Mouse (Mus musculus) hindbrain, embryonic 16.5 days (tissue): ENCODE measurements around the gene Etfa. TPM values are rescaled to one million over a fixed set of nuclear protein-coding genes. Genes with fewer than 3 reads are reported as not detected.
A peak's percentile ranks its signal among the peaks of the same experiment; 100 is the strongest.

ENCODE experiments used
- ATAC-seq: fragments of 200-750 bp; cut with Nextera tagmentation; 2 replicates; pipeline ENCODE4 v1.8.0; 2017; ENCODE audit warnings: moderate TSS enrichment, moderate library complexity
- H3K27ac ChIP-seq: fragments of 300-500 bp; sonication (generic); 2 replicates; pipeline ENCODE4 v1.5.1; 2014; ENCODE audit warnings: low read depth, mild to moderate bottlenecking, control low read depth, low read length, moderate library complexity
- H3K27me3 ChIP-seq: fragments of 300-500 bp; sonication (generic); replicated peaks from 2 replicates; pipeline ENCODE4 v1.6.1; 2014; ENCODE audit warnings: low read length; ENCODE audit not compliant: control insufficient read depth, insufficient read depth
- H3K36me3 ChIP-seq: fragments of 300-500 bp; sonication (generic); 2 replicates; pipeline ENCODE4 v1.6.1; 2014; ENCODE audit warnings: mild to moderate bottlenecking, low read length, moderate library complexity, mixed read lengths; ENCODE audit not compliant: control insufficient read depth, insufficient read depth
- H3K4me1 ChIP-seq: fragments of 300-500 bp; sonication (generic); 2 replicates; pipeline ENCODE4 v1.6.1; 2014; ENCODE audit warnings: low read depth, low read length; ENCODE audit not compliant: control insufficient read depth, insufficient read depth
- H3K4me2 ChIP-seq: fragments of 300-500 bp; sonication (generic); 2 replicates; pipeline ENCODE4 v1.6.1; 2014; ENCODE audit warnings: mild to moderate bottlenecking, low read length, control low read depth, moderate library complexity
- H3K4me3 ChIP-seq: fragments of 300-500 bp; sonication (generic); 2 replicates; pipeline ENCODE4 v1.5.1; 2014; ENCODE audit warnings: mild to moderate bottlenecking, low read length, control low read depth, moderate library complexity
- H3K9ac ChIP-seq: fragments of 300-500 bp; sonication (generic); 2 replicates; pipeline ENCODE4 v1.6.1; 2014; ENCODE audit warnings: low read depth, mild to moderate bottlenecking, control low read depth, low read length, moderate library complexity
- H3K9me3 ChIP-seq: fragments of 300-500 bp; sonication (generic); 2 replicates; pipeline ENCODE4 v1.6.1; 2014; ENCODE audit warnings: mild to moderate bottlenecking, low read length, moderate library complexity; ENCODE audit not compliant: control insufficient read depth
- WGBS: fragments of 180-500 bp; shearing (Covaris S2); extraction: QIAGEN DNeasy Blood & Tissue Kit; methylation state at CpG from one replicate; pipeline ENCODE4 v1.1.7; 2014; 5-methylcytosine and 5-hydroxymethylcytosine counted together
- polyA plus RNA-seq: library from polyadenylated mRNA; unstranded; fragments of >200 nt; fragmentation: Nextera tagmentation; extraction: Ambion mirVana; gene quantifications from 2 replicates; pipeline ENCODE4 v1.2.1, GENCODE M21; 2015

Etfa gene
- polyA plus RNA-seq, 1 experiment from 2014 or later: 111 TPM

DNA sequence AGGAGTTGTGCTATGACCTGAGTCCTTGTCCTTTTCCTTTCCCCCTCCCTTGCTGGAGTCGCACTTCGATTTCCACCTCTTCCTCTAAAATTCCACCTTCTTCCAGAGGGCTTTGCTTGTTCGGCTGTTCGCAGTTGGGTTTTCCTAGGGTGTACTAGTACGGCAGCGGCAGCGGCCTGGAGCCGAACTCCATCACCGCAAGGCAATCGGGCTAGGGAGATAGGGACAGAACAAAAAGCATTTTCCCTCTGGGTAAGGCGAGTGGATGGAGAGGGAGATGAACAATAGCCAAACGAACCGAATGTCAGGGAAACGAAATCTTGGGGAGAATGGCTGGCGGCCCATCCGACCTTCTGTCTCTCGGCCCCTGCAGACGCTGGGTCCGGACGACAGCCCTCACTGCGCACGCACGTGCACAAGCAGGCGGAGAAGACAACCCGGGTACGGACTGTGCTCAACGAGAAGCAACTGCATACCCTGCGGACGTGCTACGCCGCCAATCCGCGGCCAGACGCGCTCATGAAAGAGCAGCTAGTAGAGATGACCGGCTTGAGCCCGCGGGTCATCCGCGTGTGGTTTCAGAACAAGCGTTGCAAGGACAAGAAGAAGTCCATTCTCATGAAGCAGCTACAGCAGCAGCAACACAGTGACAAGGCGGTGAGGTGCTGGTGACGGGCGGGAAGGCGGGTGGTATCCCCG lies 31.8 kb upstream of the Etfa start:
- no peak overlapping the region for H3K27ac ChIP-seq
- ATAC-seq: no peak
- H3K4me1 ChIP-seq: peaks cover 20% of the 10 kb centered on the region
- under 1% methylated on average over 46 of the region's 46 CpGs for WGBS
- peaks cover 54% of the 10 kb centered on the region for H3K27me3 ChIP-seq
- no peaks in the 10 kb centered on the region for H3K36me3 ChIP-seq
- H3K4me3 ChIP-seq: no peak overlapping the region
- peak overlapping the region; percentile 4; the same call in 1 of the 2 replicates for H3K4me2 ChIP-seq
- H3K9ac ChIP-seq: no peak overlapping the region
- no peaks in the 10 kb centered on the region for H3K9me3 ChIP-seq

DNA sequence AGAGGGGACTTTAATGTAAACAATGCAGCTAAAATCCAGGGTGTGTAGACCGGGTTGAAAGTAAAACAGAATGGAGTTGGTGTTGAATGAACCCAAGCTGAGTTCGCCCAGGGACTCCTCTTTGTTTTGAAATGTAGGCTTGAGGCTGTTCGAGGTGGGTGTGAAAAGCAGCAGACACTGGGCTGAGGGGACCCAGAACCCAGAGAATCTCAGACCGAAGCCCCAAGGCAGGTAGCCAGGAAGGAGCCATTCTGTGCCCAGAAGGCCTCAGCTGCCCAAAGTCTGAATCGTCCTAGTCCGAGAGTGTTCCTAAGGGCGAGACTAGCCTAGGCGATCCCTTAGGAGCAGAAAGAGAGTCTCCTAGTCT lies 31.3 kb upstream of the Etfa start:
- Histone ChIP-seq H3K4me2 (no peak overlapping the region), H3K27me3 (peaks cover 54% of the 10 kb centered on the region), H3K4me1 (peaks cover 20% of the 10 kb centered on the region), H3K27ac (no peak overlapping the region), H3K4me3 (no peak overlapping the region), H3K9me3 (no peaks in the 10 kb centered on the region), H3K9ac (no peak overlapping the region), H3K36me3 (no peaks in the 10 kb centered on the region)
- 7% methylated on average over 8 of the region's 8 CpGs for WGBS
- ATAC-seq: no peak

DNA sequence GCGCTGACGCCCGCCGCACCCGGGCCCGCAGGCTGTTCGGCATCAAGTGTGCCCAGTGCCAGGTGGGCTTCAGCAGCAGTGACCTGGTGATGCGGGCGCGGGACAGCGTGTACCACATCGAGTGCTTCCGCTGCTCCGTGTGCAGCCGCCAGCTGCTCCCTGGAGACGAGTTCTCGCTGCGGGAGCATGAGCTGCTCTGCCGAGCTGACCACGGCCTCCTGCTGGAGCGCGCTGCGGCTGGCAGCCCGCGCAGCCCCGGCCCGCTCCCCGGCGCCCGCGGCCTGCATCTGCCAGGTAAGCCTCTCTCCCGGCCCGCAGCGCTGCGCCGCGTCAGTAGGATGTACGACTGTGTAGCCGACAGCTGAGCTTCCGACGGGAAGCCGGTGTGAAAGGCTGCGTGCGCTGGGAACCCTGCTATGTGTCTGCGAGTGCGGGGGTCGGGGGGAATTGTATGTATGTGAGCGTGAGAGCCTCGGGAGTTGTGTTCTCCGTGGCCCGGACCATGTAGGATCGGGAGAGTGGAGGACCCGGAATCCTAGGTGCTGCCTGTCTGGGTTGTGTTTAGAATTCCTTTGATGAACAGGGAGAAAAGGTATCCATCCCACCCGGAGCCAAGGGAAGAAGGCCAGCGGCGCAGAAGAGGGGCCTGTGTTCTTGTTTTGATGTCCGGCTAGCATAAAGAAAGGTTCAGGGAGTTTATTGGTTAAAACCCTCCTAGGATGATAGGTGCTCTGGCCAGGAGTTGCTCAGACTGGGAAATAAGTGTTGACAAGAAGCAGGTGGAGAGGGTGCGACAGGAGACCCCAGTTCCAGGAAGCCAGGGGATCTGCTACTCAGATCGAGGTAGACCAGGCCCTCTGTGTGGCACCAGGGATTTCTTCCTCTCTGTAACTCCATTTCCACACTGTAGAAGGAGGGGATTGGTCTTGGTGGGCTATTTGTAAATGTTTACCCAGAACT lies 30.6 kb upstream of the Etfa start:
- WGBS: 1% methylated on average over 59 of the region's 59 CpGs
- peaks cover 53% of the 10 kb centered on the region for H3K27me3 ChIP-seq
- peak overlapping the region; percentile 43 for H3K4me2 ChIP-seq
- peak overlapping the region; percentile 21; the same call in 1 of the 2 replicates for H3K4me3 ChIP-seq
- no peak for ATAC-seq
- no peaks in the 10 kb centered on the region for H3K9me3 ChIP-seq
- no peak overlapping the region; the same call in 1 of the 2 replicates for H3K9ac ChIP-seq
- H3K4me1 ChIP-seq: peaks cover 20% of the 10 kb centered on the region
- H3K27ac ChIP-seq: no peak overlapping the region
- no peaks in the 10 kb centered on the region for H3K36me3 ChIP-seq

DNA sequence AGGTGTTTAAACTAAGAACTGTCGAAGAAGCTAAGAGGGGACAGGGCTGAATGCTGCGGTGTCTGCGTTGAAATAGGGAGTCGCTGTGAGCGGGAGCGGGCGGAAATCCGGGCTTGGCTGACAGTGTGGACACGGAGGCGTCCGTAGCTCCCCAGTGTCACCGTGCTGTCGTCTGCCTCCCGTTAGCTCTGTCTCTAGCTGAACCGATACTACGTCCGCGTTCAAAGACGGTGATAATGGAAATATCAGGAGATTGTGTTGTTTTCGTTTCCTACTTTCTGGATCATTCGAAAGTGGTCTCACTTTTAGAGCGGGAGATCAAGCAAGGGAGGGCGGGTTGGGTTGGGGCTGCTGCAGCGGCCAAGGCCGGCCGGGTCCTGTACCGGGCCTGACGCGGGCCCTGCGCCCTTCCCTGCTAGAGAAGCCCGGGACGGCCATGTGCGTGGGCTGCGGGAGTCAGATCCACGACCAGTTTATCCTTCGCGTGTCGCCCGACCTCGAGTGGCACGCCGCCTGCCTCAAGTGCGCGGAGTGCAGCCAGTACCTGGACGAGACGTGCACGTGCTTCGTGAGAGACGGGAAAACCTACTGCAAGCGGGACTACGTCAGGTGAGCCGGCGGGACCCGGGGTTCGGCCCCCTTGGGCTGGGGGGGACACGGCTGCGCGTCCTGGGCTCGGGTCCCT lies 29.8 kb upstream of the Etfa start:
- Histone ChIP-seq H3K4me2 (peak overlapping the region; percentile 43), H3K4me3 (peak overlapping the region; percentile 21), H3K4me1 (peaks cover 20% of the 10 kb centered on the region), H3K27me3 (peaks cover 57% of the 10 kb centered on the region), H3K9ac (no peak overlapping the region), H3K27ac (no peak overlapping the region), H3K36me3 (no peaks in the 10 kb centered on the region), H3K9me3 (no peaks in the 10 kb centered on the region)
- ATAC-seq: no peak
- 1% methylated on average over 54 of the region's 59 CpGs for WGBS

DNA sequence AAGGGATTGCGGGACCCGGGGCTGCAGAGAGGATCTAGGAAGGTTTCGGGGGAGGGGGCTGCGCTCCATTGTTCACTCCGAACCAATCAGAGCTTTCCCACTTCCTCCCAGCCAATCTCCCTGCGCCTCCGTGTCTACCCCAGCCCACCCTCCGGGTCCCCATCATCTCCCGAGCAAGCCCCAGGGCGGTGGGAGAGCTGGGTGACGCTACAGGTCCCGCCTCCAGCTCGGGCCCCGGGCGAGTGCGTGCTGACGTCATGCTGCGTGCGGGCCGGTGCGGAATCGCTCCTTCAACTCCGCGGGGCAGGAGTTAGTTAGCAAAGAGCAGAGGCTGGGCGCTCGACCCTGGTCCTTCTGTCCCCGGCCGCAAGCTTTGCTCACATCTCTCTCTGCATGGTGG lies 28.8 kb upstream of the Etfa start:
- H3K4me3 ChIP-seq: peak overlapping the region; percentile 39
- ATAC-seq: peak; percentile 86
- H3K27me3 ChIP-seq: peaks cover 53% of the 10 kb centered on the region
- under 1% methylated on average over 28 of the region's 28 CpGs for WGBS
- no peak overlapping the region for H3K27ac ChIP-seq
- H3K4me2 ChIP-seq: peak overlapping the region; percentile 61
- no peaks in the 10 kb centered on the region for H3K36me3 ChIP-seq
- H3K9me3 ChIP-seq: no peaks in the 10 kb centered on the region
- H3K4me1 ChIP-seq: peaks cover 15% of the 10 kb centered on the region
- 0 out of 2 replicates have a peak overlapping the region, but pooled peaks have one; percentile 4 for H3K9ac ChIP-seq

DNA sequence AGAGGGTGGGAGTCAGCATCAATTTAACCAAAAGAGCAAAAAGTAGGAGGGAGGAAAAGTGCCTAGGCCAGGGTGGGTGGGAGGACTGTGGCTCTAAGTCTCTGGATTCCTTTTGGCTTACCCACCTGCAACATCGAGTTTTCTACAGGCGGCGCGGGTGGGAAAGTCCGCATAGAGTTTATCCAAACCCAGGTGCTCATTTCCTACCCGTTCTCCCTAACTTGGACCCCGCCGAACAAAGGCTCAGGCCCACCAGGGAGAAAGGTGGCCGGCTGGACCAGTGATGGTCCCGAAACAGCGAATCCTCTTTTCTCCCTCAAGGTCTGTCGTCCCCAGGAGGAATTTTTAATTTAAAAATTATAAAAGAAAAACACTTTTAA lies 28.3 kb upstream of the Etfa start:
- no peak for ATAC-seq
- no peaks in the 10 kb centered on the region for H3K36me3 ChIP-seq
- H3K9ac ChIP-seq: no peak overlapping the region
- H3K9me3 ChIP-seq: no peaks in the 10 kb centered on the region
- H3K4me1 ChIP-seq: peaks cover 13% of the 10 kb centered on the region
- WGBS: 2% methylated on average over 12 of the region's 12 CpGs
- peak overlapping the region; percentile 39 for H3K4me3 ChIP-seq
- peak overlapping the region; percentile 61 for H3K4me2 ChIP-seq
- H3K27ac ChIP-seq: no peak overlapping the region
- peaks cover 51% of the 10 kb centered on the region for H3K27me3 ChIP-seq

DNA sequence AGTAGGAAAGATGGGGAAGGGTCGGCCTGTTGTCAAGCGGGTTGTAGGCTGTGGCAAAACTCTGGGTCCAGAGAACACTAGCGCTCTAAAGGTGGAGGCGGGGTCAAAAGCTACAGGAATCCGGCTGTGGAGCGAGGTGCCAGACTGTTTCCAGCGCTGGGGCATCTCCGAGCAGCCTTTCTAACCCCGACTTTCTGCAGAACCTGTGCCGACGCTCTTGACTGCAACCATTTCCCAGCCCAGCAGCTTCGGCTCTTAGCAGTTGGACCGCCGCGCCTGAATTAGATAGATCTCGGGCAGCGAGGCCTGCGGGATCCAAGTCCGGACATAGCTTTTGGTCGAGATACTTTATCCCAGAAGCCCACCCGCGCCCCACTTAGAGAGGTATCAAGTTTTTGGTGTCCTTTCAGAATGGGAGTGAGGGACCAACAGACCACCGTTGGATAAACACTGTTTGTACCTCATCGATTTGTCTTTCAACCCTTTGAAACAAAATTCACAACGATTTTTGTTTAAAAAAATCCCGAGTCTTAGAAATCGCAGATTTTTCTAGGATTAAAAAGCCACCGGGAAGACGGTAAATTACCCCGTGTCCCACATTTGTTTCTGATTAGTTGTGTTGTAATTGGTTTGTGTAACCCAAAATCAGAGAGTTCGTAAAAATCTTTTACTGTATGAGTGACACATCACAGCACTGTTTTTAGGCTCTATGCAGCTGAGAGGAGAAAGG lies 27.8 kb upstream of the Etfa start:
- Histone ChIP-seq H3K9me3 (no peaks in the 10 kb centered on the region), H3K27me3 (peaks cover 51% of the 10 kb centered on the region), H3K36me3 (no peaks in the 10 kb centered on the region), H3K27ac (no peak overlapping the region), H3K4me3 (0 out of 2 replicates have a peak overlapping the region, but pooled peaks have one; percentile 39), H3K9ac (no peak overlapping the region), H3K4me1 (peaks cover 13% of the 10 kb centered on the region), H3K4me2 (peak overlapping the region; percentile 61)
- WGBS: 2% methylated on average over 31 of the region's 31 CpGs
- no peak for ATAC-seq

DNA sequence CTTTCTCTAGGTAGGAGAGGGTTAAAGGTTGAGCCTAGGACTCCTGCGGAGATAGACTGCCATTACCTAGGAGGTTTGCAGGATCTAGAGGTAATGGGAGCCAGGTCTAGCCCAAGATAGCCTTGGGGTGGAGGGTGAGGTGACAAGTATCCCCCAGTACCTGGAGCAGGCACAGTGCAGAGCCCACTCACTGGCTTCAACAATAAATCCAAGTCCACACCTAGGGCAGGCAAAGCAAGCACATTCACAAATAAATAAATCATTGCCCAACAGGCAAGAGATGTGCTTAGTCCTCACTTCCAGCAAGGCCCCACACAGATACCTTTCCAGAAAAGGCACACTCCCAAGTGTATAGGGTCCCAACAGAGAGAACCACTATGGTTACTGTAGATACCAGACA lies 27.0 kb upstream of the Etfa start:
- no peak overlapping the region for H3K9ac ChIP-seq
- H3K4me3 ChIP-seq: no peak overlapping the region
- WGBS: 4% methylated on average over 1 of the region's 1 CpGs
- peaks cover 13% of the 10 kb centered on the region for H3K4me1 ChIP-seq
- no peak overlapping the region for H3K4me2 ChIP-seq
- ATAC-seq: no peak
- H3K27me3 ChIP-seq: peaks cover 51% of the 10 kb centered on the region
- no peaks in the 10 kb centered on the region for H3K9me3 ChIP-seq
- no peaks in the 10 kb centered on the region for H3K36me3 ChIP-seq
- no peak overlapping the region for H3K27ac ChIP-seq
